In genomic region chr4:118152020-118152785, GRCm38 (mm10) we compare ENCODE assay signal across 11 mouse cellular contexts. TPM values are rescaled to one million over a fixed set of nuclear protein-coding genes. Genes with fewer than 3 reads are reported as not detected.
DNase-seq lines count a peak whose midpoint lies in the region; ATAC-seq lines count a peak whose summit lies in the region.
"Had no signal": no experiment of that assay in that cellular context is flagged by ENCODE, and none has a peak within 500 bp of the region (broad histone marks: within the 10 kb centered on the region; RNA-seq: fewer than 3 reads in every experiment).

No protein-coding gene starts in this region.

- intact Hi-C loops in left cerebral cortex, postnatal 14 days (cut with DNase I) = no loop called here
- intact Hi-C loops in heart, postnatal 36 days (cut with DNase I) = no loop called here

- no peaks in the 10 kb centered on the region for H3K4me1 ChIP-seq in midbrain, embryonic 16.5 days (ENCODE audit: control insufficient read depth, insufficient read depth, low read length)
- H3K4me1 ChIP-seq: midbrain, embryonic 12.5 days had no signal

- H3K27ac ChIP-seq in midbrain, embryonic 16.5 days (ENCODE audit: low read length) = no peak overlapping the region
- H3K27ac ChIP-seq: midbrain, embryonic 12.5 days had no signal

- no peaks in the 10 kb centered on the region for H3K9me3 ChIP-seq in midbrain, embryonic 16.5 days (replicated peaks; ENCODE audit: control insufficient read depth, low read length, poor library complexity, severe bottlenecking)
- H3K9me3 ChIP-seq: midbrain, embryonic 12.5 days had no signal

- H3K4me3 ChIP-seq in midbrain, embryonic 16.5 days (ENCODE audit: low read depth, low read length) = no peak overlapping the region
- H3K4me3 ChIP-seq: erythroblast, embryonic 14.5 days; midbrain, embryonic 12.5 days had no signal

- 93% methylated on average over 17 of the region's 17 CpGs for WGBS in midbrain, embryonic 16.5 days

- no peaks in the 10 kb centered on the region for H3K27me3 ChIP-seq in midbrain, embryonic 16.5 days (ENCODE audit: control insufficient read depth, insufficient read depth, low read depth, low read length)
- H3K27me3 ChIP-seq: midbrain, embryonic 12.5 days; Patski had no signal

- no peak overlapping the region for H3K4me2 ChIP-seq in midbrain, embryonic 16.5 days (ENCODE audit: low read length)
- H3K4me2 ChIP-seq: midbrain, embryonic 12.5 days had no signal

- H3K9ac ChIP-seq in midbrain, embryonic 16.5 days (ENCODE audit: low read depth, low read length) = no peak overlapping the region
- H3K9ac ChIP-seq: midbrain, embryonic 12.5 days had no signal

- ATAC-seq in midbrain, embryonic 16.5 days = no peak
- ATAC-seq: Patski had no signal

- peak; percentile 51 to 69 for DNase-seq in left cerebral cortex, postnatal 14 days (ENCODE audit: low spot score in 2 of 2)
- DNase-seq in left cerebral cortex, adult 9 months (ENCODE audit: low spot score in 2 of 2) = no peak
- DNase-seq in cerebellum, adult 8-10 months = peak; percentile 85
- peak; percentile 59 for DNase-seq in heart, postnatal 36 days
- peak; percentile 73 to 77 for DNase-seq in right cerebral cortex, postnatal 10 days (ENCODE audit: low spot score in 2 of 2)
- no peak for DNase-seq in ovary, postnatal 14 days (ENCODE audit: low spot score)
- no peak for DNase-seq in embryo, embryonic 11 days

- peaks cover 60% of the 10 kb centered on the region for H3K36me3 ChIP-seq in midbrain, embryonic 16.5 days (ENCODE audit: control insufficient read depth, insufficient read depth, low read length)

RNA-seq across cellular contexts. Expression of gene St3gal3, which starts 17.5 kb away (rescaled TPM):
- 10 to 100 TPM; 41.4 to 45.3 TPM for total RNA-seq in left cerebral cortex, postnatal 14 days (2021)
- 10 to 100 TPM; 60.3 to 66.4 TPM for total RNA-seq in heart, postnatal 36 days (2021)
- polyA plus RNA-seq in midbrain, embryonic 16.5 days (2015; fragmentation: Nextera tagmentation; extraction: Ambion mirVana) = 13.2 and 13.8 TPM in 2 replicates

RNA-seq across cellular contexts. Expression of gene Kdm4a, which starts 27.6 kb away (rescaled TPM):
- 10 to 100 TPM; 46.2 to 49.5 TPM for total RNA-seq in left cerebral cortex, postnatal 14 days (2021)
- total RNA-seq in heart, postnatal 36 days (2021) = 10 to 100 TPM; 26.9 to 29.2 TPM
- 42.1 and 50.4 TPM in 2 replicates for polyA plus RNA-seq in midbrain, embryonic 16.5 days (2015; fragmentation: Nextera tagmentation; extraction: Ambion mirVana)

Comparison
In these comparisons a context has a peak if more than half of its experiments do, and no peak if none do; other contexts are left out.
1. DNase-seq: peak in left cerebral cortex, postnatal 14 days (2 of 2), cerebellum, adult 8-10 months (single experiment), heart, postnatal 36 days (2 of 2) and right cerebral cortex, postnatal 10 days (2 of 2); none in left cerebral cortex, adult 9 months (0 of 2), ovary, postnatal 14 days (single experiment) and embryo, embryonic 11 days (single experiment).